Mouse (Mus musculus): Measurements from ENCODE around the gene Lyl1. TPM values are rescaled to one million over a fixed set of nuclear protein-coding genes. Genes with fewer than 3 reads are reported as not detected.
A peak's percentile ranks its signal among the peaks of the same experiment; 100 is the strongest.
"Not testable (repeated sequence)": the region's sequence is repeated elsewhere in the genome, so short reads cannot be mapped to it uniquely, and the experiment has no call there.

The Lyl1 gene
- polyA plus RNA-seq, 1 experiment from 2014 or later, result 6.3 TPM

GRCm38 (mm10) chr8:84664566-84665384, 36.5 kb upstream of the Lyl1 start:
- H3K9me3 ChIP-seq (ENCODE audit: control insufficient read depth, low read length), result no peaks in the 10 kb centered on the region
- peak overlapping the region; percentile 83 for H3K4me2 ChIP-seq (replicated peaks; ENCODE audit: low read depth, low read length)
- H3K27me3 ChIP-seq (ENCODE audit: control insufficient read depth, insufficient read depth, low read length), result no peaks in the 10 kb centered on the region
- peak; percentile 21 for ATAC-seq (ENCODE audit: low FRiP score, low TSS enrichment)
- peaks cover 13% of the 10 kb centered on the region; the same call in 1 of the 2 replicates for H3K4me1 ChIP-seq (ENCODE audit: control insufficient read depth, insufficient read depth, low read length)
- peak overlapping the region; percentile 93 for H3K4me3 ChIP-seq (ENCODE audit: low read length)
- under 1% methylated on average over 29 of the region's 29 CpGs for WGBS
- peak overlapping the region; percentile 76 for H3K9ac ChIP-seq (ENCODE audit: low read depth, low read length)
- H3K36me3 ChIP-seq (ENCODE audit: control insufficient read depth, insufficient read depth, low read length), result peaks cover 6% of the 10 kb centered on the region; the same call in 1 of the 2 replicates
- H3K27ac ChIP-seq (ENCODE audit: low read depth, low read length), result peak overlapping the region; percentile 76

- H3K27me3 ChIP-seq (ENCODE audit: control insufficient read depth, insufficient read depth, low read length), result no peaks in the 10 kb centered on the region
- H3K4me1 ChIP-seq (ENCODE audit: control insufficient read depth, insufficient read depth, low read length), result peaks cover 11% of the 10 kb centered on the region; the same call in 1 of the 2 replicates
- H3K4me3 ChIP-seq (ENCODE audit: low read length), result peak overlapping the region; percentile 93
- peak overlapping the region; percentile 83 for H3K4me2 ChIP-seq (replicated peaks; ENCODE audit: low read depth, low read length)
- peak overlapping the region; percentile 76 for H3K27ac ChIP-seq (ENCODE audit: low read depth, low read length)
- ATAC-seq (ENCODE audit: low FRiP score, low TSS enrichment), result 0 out of 2 replicates have a peak, but pooled peaks have one; percentile 5
- 2% methylated on average over 14 of the region's 14 CpGs for WGBS
- H3K36me3 ChIP-seq (ENCODE audit: control insufficient read depth, insufficient read depth, low read length), result peaks cover 10% of the 10 kb centered on the region; the same call in 1 of the 2 replicates
- no peaks in the 10 kb centered on the region for H3K9me3 ChIP-seq (ENCODE audit: control insufficient read depth, low read length)
- H3K9ac ChIP-seq (ENCODE audit: low read depth, low read length), result peak overlapping the region; percentile 76
Measured at GRCm38 (mm10) chr8:84665385-84665893, 35.8 kb upstream of the Lyl1 start.

GRCm38 (mm10) chr8:84668081-84668480, 33.2 kb upstream of the Lyl1 start:
- no peak overlapping the region for H3K4me2 ChIP-seq (replicated peaks; ENCODE audit: low read depth, low read length)
- no peaks in the 10 kb centered on the region for H3K27me3 ChIP-seq (ENCODE audit: control insufficient read depth, insufficient read depth, low read length)
- ATAC-seq (ENCODE audit: low FRiP score, low TSS enrichment), result no peak
- no peaks in the 10 kb centered on the region for H3K9me3 ChIP-seq (ENCODE audit: control insufficient read depth, low read length)
- H3K4me1 ChIP-seq (ENCODE audit: control insufficient read depth, insufficient read depth, low read length), result peaks cover 8% of the 10 kb centered on the region; the same call in 1 of the 2 replicates
- no peak overlapping the region for H3K27ac ChIP-seq (ENCODE audit: low read depth, low read length)
- no peak overlapping the region for H3K4me3 ChIP-seq (ENCODE audit: low read length)
- WGBS, result 74% methylated on average over 1 of the region's 1 CpGs
- no peak overlapping the region for H3K9ac ChIP-seq (ENCODE audit: low read depth, low read length)
- peaks cover 21% of the 10 kb centered on the region for H3K36me3 ChIP-seq (ENCODE audit: control insufficient read depth, insufficient read depth, low read length)

GRCm38 (mm10) chr8:84668731-84669485, 32.3 kb upstream of the Lyl1 start:
- no peak for ATAC-seq (ENCODE audit: low FRiP score, low TSS enrichment)
- Histone ChIP-seq H3K27ac (ENCODE audit: low read depth, low read length) (no peak overlapping the region), H3K27me3 (ENCODE audit: control insufficient read depth, insufficient read depth, low read length) (no peaks in the 10 kb centered on the region), H3K9me3 (ENCODE audit: control insufficient read depth, low read length) (no peaks in the 10 kb centered on the region), H3K36me3 (ENCODE audit: control insufficient read depth, insufficient read depth, low read length) (peaks cover 28% of the 10 kb centered on the region), H3K4me1 (ENCODE audit: control insufficient read depth, insufficient read depth, low read length) (0 out of 2 replicates have a peak, but pooled peaks cover 8% of the 10 kb centered on the region), H3K4me3 (ENCODE audit: low read length) (no peak overlapping the region), H3K9ac (ENCODE audit: low read depth, low read length) (no peak overlapping the region), H3K4me2 (replicated peaks; ENCODE audit: low read depth, low read length) (no peak overlapping the region)
- 75% methylated on average over 6 of the region's 6 CpGs for WGBS

GRCm38 (mm10) chr8:84670295-84671006, 30.8 kb upstream of the Lyl1 start:
- not testable (repeated sequence) for H3K9me3 ChIP-seq (ENCODE audit: control insufficient read depth, low read length); H3K4me2 ChIP-seq (replicated peaks; ENCODE audit: low read depth, low read length); H3K27me3 ChIP-seq (ENCODE audit: control insufficient read depth, insufficient read depth, low read length); H3K9ac ChIP-seq (ENCODE audit: low read depth, low read length); H3K4me1 ChIP-seq (ENCODE audit: control insufficient read depth, insufficient read depth, low read length); H3K4me3 ChIP-seq (ENCODE audit: low read length); H3K27ac ChIP-seq (ENCODE audit: low read depth, low read length)
- peaks cover 43% of the 10 kb centered on the region for H3K36me3 ChIP-seq (ENCODE audit: control insufficient read depth, insufficient read depth, low read length)
- ATAC-seq (ENCODE audit: low FRiP score, low TSS enrichment), result peak; percentile 33; the same call in 1 of the 2 replicates
- 78% methylated on average over 5 of the region's 5 CpGs for whole genome bisulfite sequencing

- no peaks in the 10 kb centered on the region for H3K4me1 ChIP-seq (ENCODE audit: control insufficient read depth, insufficient read depth, low read length)
Measured at GRCm38 (mm10) chr8:84677305-84677704, 24.0 kb upstream of the Lyl1 start.

GRCm38 (mm10) chr8:84681476-84681875, 19.8 kb upstream of the Lyl1 start:
- Histone ChIP-seq H3K4me1 (ENCODE audit: control insufficient read depth, insufficient read depth, low read length) (peaks cover 18% of the 10 kb centered on the region), H3K27ac (ENCODE audit: low read depth, low read length) (no peak overlapping the region), H3K9ac (ENCODE audit: low read depth, low read length) (no peak overlapping the region), H3K36me3 (ENCODE audit: control insufficient read depth, insufficient read depth, low read length) (peaks cover 39% of the 10 kb centered on the region; the same call in 1 of the 2 replicates), H3K4me3 (ENCODE audit: low read length) (no peak overlapping the region), H3K27me3 (ENCODE audit: control insufficient read depth, insufficient read depth, low read length) (no peaks in the 10 kb centered on the region), H3K9me3 (ENCODE audit: control insufficient read depth, low read length) (no peaks in the 10 kb centered on the region), H3K4me2 (replicated peaks; ENCODE audit: low read depth, low read length) (no peak overlapping the region)
- WGBS, result 89% methylated on average over 2 of the region's 2 CpGs
- no peak for ATAC-seq (ENCODE audit: low FRiP score, low TSS enrichment)

More at GRCm38 (mm10) chr8:84677305-84677704, 24.0 kb upstream of the Lyl1 start:
- no peaks in the 10 kb centered on the region for H3K27me3 ChIP-seq (ENCODE audit: control insufficient read depth, insufficient read depth, low read length)
- no peak for ATAC-seq (ENCODE audit: low FRiP score, low TSS enrichment)
- H3K9ac ChIP-seq (ENCODE audit: low read depth, low read length), result no peak overlapping the region
- no peaks in the 10 kb centered on the region for H3K9me3 ChIP-seq (ENCODE audit: control insufficient read depth, low read length)
- H3K4me2 ChIP-seq (replicated peaks; ENCODE audit: low read depth, low read length), result no peak overlapping the region
- peaks cover 64% of the 10 kb centered on the region for H3K36me3 ChIP-seq (ENCODE audit: control insufficient read depth, insufficient read depth, low read length)
- WGBS, result 94% methylated on average over 5 of the region's 5 CpGs
- H3K4me3 ChIP-seq (ENCODE audit: low read length), result no peak overlapping the region
- no peak overlapping the region for H3K27ac ChIP-seq (ENCODE audit: low read depth, low read length)

GRCm38 (mm10) chr8:84682257-84682656, 19.0 kb upstream of the Lyl1 start:
- no peaks in the 10 kb centered on the region for H3K27me3 ChIP-seq (ENCODE audit: control insufficient read depth, insufficient read depth, low read length)
- no peak overlapping the region for H3K27ac ChIP-seq (ENCODE audit: low read depth, low read length)
- peaks cover 36% of the 10 kb centered on the region; the same call in 1 of the 2 replicates for H3K36me3 ChIP-seq (ENCODE audit: control insufficient read depth, insufficient read depth, low read length)
- H3K4me3 ChIP-seq (ENCODE audit: low read length), result no peak overlapping the region
- H3K4me1 ChIP-seq (ENCODE audit: control insufficient read depth, insufficient read depth, low read length), result peaks cover 18% of the 10 kb centered on the region
- WGBS, result 82% methylated on average over 2 of the region's 2 CpGs
- ATAC-seq (ENCODE audit: low FRiP score, low TSS enrichment), result no peak
- no peaks in the 10 kb centered on the region for H3K9me3 ChIP-seq (ENCODE audit: control insufficient read depth, low read length)
- no peak overlapping the region for H3K4me2 ChIP-seq (replicated peaks; ENCODE audit: low read depth, low read length)
- H3K9ac ChIP-seq (ENCODE audit: low read depth, low read length), result no peak overlapping the region
